Mouse (Mus musculus): ENCODE measurements around the gene Imp4. TPM values are rescaled to one million over a fixed set of nuclear protein-coding genes. Genes with fewer than 3 reads are reported as not detected.
"Not testable (repeated sequence)": the region's sequence is repeated elsewhere in the genome, so short reads cannot be mapped to it uniquely, and the experiment has no call there.

Gene Imp4
- total and polyA plus RNA-seq, 3 experiments: 24.2 to 28.6 (median 26.5) TPM

- H3K27me3 ChIP-seq (ENCODE audit: control insufficient read depth, insufficient read depth, low read length): no peaks in the 10 kb centered on the region
- under 1% methylated on average over 30 of the region's 30 CpGs for WGBS
- H3K36me3 ChIP-seq (ENCODE audit: control insufficient read depth, insufficient read depth, low read length): no peaks in the 10 kb centered on the region
- TF ChIP-seq CTCF (IDR thresholded peaks at IDR 0.05) (no peak), POLR2A (IDR thresholded peaks at IDR 0.05; ENCODE audit: insufficient read depth, low read depth, low read length) (peak; percentile 72), EP300 (IDR thresholded peaks at IDR 0.05; ENCODE audit: insufficient read depth, low read depth, low read length) (peak; percentile 75; the same call in 1 of the 2 replicates)
- H3K4me3 ChIP-seq: peak overlapping the region; percentile 84
- intact Hi-C loops (cut with DNase I): loop anchor here (2.0 to 10.0 kb wide), 2 partner anchors 430 to 622 kb away; no protein-coding TSS in a partner anchor
- H3K27ac ChIP-seq: peak overlapping the region; percentile 89
- no peaks in the 10 kb centered on the region for H3K79me2 ChIP-seq (replicated peaks; ENCODE audit: control insufficient read depth, insufficient read depth, low read length)
- H3K9ac ChIP-seq (ENCODE audit: low read depth, low read length): peak overlapping the region; percentile 62
- peak; percentile 90 to 94 for DNase-seq
- peaks cover 4% of the 10 kb centered on the region for H3K4me1 ChIP-seq (ENCODE audit: control insufficient read depth, insufficient read depth, low read length)
Measured at GRCm38 (mm10) chr1:34434660-34435160, 4.9 kb upstream of the Imp4 start.

DNA sequence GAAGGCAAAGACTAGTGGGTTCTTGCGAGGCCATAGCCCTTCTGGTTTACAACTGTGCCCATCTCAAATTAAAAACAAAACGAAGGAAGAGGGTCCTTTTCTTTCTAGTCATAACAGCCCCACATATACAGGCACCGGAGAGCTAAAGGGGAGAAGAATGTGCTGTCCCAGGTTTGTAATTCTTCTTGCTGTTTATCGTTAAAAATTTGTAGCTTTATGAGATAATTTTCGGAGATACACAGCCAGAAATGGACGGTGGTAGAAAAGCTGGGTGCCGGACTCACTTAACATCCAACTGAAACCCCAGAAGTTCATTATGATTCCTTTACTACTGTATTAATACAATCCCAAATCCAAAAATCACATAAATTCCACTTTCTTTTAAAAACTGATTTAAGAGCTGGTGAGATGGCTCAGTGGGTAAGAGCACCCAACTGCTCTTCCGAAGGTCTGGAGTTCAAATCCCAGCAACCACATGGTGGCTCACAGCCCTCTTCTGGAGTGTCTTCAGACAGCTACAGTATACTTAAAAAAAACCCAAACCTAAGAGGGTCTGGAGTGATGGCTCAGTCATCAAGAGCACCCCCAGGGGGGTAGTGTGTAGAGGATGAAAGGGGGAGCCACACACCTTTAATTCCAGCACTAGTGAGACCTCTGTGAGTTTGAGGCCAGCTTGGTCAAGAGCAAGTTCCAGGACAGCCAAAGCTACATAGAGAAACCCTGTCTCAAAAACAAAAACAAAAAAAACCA lies 4.1 kb upstream of the Imp4 start:
- Histone ChIP-seq H3K4me3 (peak overlapping the region; percentile 84), H3K79me2 (replicated peaks; ENCODE audit: control insufficient read depth, insufficient read depth, low read length) (no peaks in the 10 kb centered on the region), H3K4me1 (ENCODE audit: control insufficient read depth, insufficient read depth, low read length) (peaks cover 4% of the 10 kb centered on the region), H3K27me3 (ENCODE audit: control insufficient read depth, insufficient read depth, low read length) (no peaks in the 10 kb centered on the region), H3K36me3 (ENCODE audit: control insufficient read depth, insufficient read depth, low read length) (no peaks in the 10 kb centered on the region), H3K27ac (peak overlapping the region; percentile 89), H3K9ac (ENCODE audit: low read depth, low read length) (peak overlapping the region; percentile 62)
- TF ChIP-seq POLR2A (IDR thresholded peaks at IDR 0.05; ENCODE audit: insufficient read depth, low read depth, low read length) (no peak), EP300 (IDR thresholded peaks at IDR 0.05; ENCODE audit: insufficient read depth, low read depth, low read length) (no peak), CTCF (IDR thresholded peaks at IDR 0.05) (no peak)
- no peak for DNase-seq
- intact Hi-C loops (cut with DNase I): loop anchor here (2.0 to 10.0 kb wide), 2 partner anchors 431 to 623 kb away; no protein-coding TSS in a partner anchor
- WGBS: 42% methylated on average over 8 of the region's 8 CpGs

- H3K4me3 ChIP-seq: no peak overlapping the region
- peaks cover 4% of the 10 kb centered on the region for H3K4me1 ChIP-seq (ENCODE audit: control insufficient read depth, insufficient read depth, low read length)
- H3K27me3 ChIP-seq (ENCODE audit: control insufficient read depth, insufficient read depth, low read length): no peaks in the 10 kb centered on the region
- DNase-seq: no peak
- 91% methylated on average over 3 of the region's 3 CpGs for WGBS
- H3K9ac ChIP-seq (ENCODE audit: low read depth, low read length): no peak overlapping the region
- intact Hi-C loops (cut with DNase I): loop anchor here (10.0 kb wide), 1 partner anchor 432 kb away; no protein-coding TSS in a partner anchor
- no peaks in the 10 kb centered on the region for H3K36me3 ChIP-seq (ENCODE audit: control insufficient read depth, insufficient read depth, low read length)
- TF ChIP-seq POLR2A (IDR thresholded peaks at IDR 0.05; ENCODE audit: insufficient read depth, low read depth, low read length): no peak
- no peak for TF ChIP-seq EP300 (IDR thresholded peaks at IDR 0.05; ENCODE audit: insufficient read depth, low read depth, low read length)
- TF ChIP-seq CTCF (IDR thresholded peaks at IDR 0.05): no peak
- H3K27ac ChIP-seq: no peak overlapping the region
- H3K79me2 ChIP-seq (replicated peaks; ENCODE audit: control insufficient read depth, insufficient read depth, low read length): no peaks in the 10 kb centered on the region
Measured at GRCm38 (mm10) chr1:34436374-34436773, 3.3 kb upstream of the Imp4 start.

- not testable (repeated sequence) for H3K27ac ChIP-seq; DNase-seq; H3K4me1 ChIP-seq (ENCODE audit: control insufficient read depth, insufficient read depth, low read length); H3K79me2 ChIP-seq (replicated peaks; ENCODE audit: control insufficient read depth, insufficient read depth, low read length); H3K36me3 ChIP-seq (ENCODE audit: control insufficient read depth, insufficient read depth, low read length); H3K4me3 ChIP-seq; H3K9ac ChIP-seq (ENCODE audit: low read depth, low read length); H3K27me3 ChIP-seq (ENCODE audit: control insufficient read depth, insufficient read depth, low read length)
- intact Hi-C loops (cut with DNase I): loop anchor here (10.0 kb wide), 1 partner anchor 433 kb away; no protein-coding TSS in a partner anchor
- 91% methylated on average over 8 of the region's 8 CpGs for WGBS
Measured at GRCm38 (mm10) chr1:34437366-34437765, 2.3 kb upstream of the Imp4 start.

DNA sequence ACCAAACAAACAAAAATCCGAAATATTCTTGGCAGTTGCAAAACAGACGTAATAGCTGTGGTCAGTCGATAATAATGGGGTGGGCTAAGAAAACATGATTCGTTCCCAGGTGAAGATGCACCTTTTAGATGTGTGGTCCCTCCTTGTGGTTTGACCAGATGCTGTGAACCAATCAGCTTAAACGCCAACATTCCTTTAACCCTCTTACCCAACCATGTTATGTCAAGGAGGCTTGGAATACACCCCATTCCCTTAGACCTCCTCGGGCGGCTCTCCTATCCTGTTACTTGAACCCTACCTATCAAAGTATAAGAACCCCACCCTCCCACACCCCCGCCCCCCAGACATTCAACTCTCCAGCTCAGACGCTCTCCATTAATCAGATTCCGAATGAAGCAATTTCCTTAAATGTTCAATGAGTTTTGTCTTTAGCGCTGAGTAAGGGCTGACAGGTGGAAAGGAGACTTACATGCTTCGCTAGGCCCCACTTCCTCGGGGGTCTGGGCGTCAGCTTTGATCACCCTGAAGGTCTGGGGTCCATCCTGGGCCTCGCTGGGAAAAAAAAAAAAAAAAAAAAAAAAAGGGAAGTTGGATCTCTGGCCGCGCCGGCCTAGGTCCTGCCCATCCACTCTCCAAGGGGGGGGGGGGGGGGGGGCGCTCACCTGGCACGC lies 1.1 kb upstream of the Imp4 start:
- H3K27me3 ChIP-seq (ENCODE audit: control insufficient read depth, insufficient read depth, low read length): no peaks in the 10 kb centered on the region
- H3K4me3 ChIP-seq: peak overlapping the region; percentile 69
- intact Hi-C loops (cut with DNase I): loop anchor here (10.0 kb wide), 1 partner anchor 434 kb away; no protein-coding TSS in a partner anchor
- no peak for DNase-seq
- H3K36me3 ChIP-seq (ENCODE audit: control insufficient read depth, insufficient read depth, low read length): no peaks in the 10 kb centered on the region
- no peak overlapping the region for H3K27ac ChIP-seq
- 34% methylated on average over 18 of the region's 20 CpGs for WGBS
- H3K4me1 ChIP-seq (ENCODE audit: control insufficient read depth, insufficient read depth, low read length): peaks cover 4% of the 10 kb centered on the region
- no peak overlapping the region for H3K9ac ChIP-seq (ENCODE audit: low read depth, low read length)
- H3K79me2 ChIP-seq (replicated peaks; ENCODE audit: control insufficient read depth, insufficient read depth, low read length): no peaks in the 10 kb centered on the region
- TF ChIP-seq CTCF (IDR thresholded peaks at IDR 0.05) (no peak), EP300 (IDR thresholded peaks at IDR 0.05; ENCODE audit: insufficient read depth, low read depth, low read length) (no peak), POLR2A (IDR thresholded peaks at IDR 0.05; ENCODE audit: insufficient read depth, low read depth, low read length) (no peak)

Data from heart, adult 2 months (tissue).